Mouse (Mus musculus): ENCODE measurements around the gene Col12a1.

The Col12a1 gene

DNA sequence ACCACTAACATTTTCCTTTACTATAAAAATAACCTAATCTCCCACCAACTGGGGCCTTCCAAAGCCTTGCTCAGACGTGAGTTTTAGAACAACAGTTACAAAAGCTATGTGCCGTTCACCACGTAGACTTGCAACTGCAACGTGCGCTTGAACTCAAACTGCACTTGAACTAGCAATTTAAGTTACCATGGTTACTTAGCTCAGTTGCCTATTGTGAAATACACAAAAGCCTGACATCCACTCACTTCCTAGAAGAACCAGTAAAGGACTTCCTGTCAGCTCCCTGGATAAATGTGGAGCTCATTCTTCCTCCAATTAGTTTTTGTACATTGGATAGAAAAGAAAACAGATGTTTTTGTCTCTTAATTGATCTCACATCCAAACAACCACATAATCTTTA, 112.9 kb downstream of the Col12a1 start:
- no peak for DNase-seq (ENCODE audit: low read depth, low spot score)

DNA sequence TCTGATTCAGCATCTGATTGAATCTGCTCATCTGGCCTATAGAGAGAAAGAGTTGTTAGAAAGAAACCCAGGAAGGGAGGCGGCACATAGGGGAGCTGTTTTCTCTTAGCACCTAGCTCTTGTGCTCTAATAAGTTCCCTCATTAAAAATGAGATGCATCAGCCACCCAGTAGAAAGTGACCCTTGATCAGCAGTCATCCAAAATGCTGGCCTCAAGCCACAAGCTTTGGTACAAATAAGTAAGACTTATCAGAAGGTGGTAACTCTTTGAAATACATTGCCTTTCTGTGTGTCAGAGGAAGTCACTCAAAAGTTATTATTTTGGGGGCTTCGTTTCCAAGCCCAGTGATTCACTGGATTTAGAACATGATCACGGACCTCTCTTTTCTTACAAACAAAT, 114.1 kb downstream of the Col12a1 start:
- no peak for DNase-seq (ENCODE audit: low read depth, low spot score)

DNA sequence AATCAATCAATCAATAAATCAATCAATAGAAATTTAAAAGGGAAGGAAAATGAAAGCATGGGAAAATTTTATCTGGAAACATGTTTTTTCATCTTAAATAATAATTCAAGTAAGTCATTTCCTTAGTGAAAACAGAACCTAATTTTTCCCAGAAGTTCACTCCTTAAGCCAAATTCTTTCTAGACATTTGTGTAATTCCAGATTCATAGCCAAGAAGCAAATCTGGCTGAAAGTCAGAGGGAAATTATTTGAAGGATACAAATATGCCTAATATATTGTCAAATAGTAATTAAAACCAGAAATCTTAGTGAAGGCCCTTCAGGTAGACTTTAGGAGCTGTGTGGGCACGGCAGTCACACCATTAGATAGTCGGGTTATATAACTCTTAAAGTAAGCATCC, 115.2 kb downstream of the Col12a1 start:
- no peak for DNase-seq (ENCODE audit: low read depth, low spot score)

- DNase-seq (ENCODE audit: low read depth, low spot score), result no peak
Observed at GRCm38 (mm10) chr9:79600237-79600570, 118.4 kb downstream of the Col12a1 start.

GRCm38 (mm10) chr9:79599395-79600236, 119.0 kb downstream of the Col12a1 start:
- no peak for DNase-seq (ENCODE audit: low read depth, low spot score)

DNA sequence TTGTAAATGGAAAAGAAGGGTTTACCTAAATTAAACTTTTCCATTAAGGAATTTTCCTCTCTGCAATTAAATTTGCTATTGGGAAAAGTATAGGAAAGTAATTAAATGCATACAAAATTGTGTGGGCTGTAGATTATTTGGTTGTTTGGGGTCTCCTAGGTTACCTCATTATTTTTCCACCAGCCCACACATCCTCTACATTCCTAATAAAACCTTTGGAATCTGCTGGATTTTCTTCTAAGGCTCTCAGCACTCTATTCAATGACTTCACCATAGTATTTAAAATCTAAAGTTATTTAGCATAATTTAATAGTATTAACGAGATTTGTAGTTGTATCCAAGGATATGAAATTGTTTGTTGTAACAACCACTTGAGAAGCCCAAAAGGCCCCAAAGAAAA, 120.1 kb downstream of the Col12a1 start:
- DNase-seq (ENCODE audit: low read depth, low spot score), result no peak

- DNase-seq (ENCODE audit: low read depth, low spot score), result no peak
Observed at GRCm38 (mm10) chr9:79586415-79587195, 132.0 kb downstream of the Col12a1 start.

- no peak for DNase-seq (ENCODE audit: low read depth, low spot score)
Observed at GRCm38 (mm10) chr9:79566838-79567237, 151.8 kb downstream of the Col12a1 start.

- DNase-seq (ENCODE audit: low read depth, low spot score), result no peak
Observed at GRCm38 (mm10) chr9:79553297-79553696, 165.3 kb downstream of the Col12a1 start.
